Mouse (Mus musculus): ENCODE measurements around the gene Sgip1.

DNA sequence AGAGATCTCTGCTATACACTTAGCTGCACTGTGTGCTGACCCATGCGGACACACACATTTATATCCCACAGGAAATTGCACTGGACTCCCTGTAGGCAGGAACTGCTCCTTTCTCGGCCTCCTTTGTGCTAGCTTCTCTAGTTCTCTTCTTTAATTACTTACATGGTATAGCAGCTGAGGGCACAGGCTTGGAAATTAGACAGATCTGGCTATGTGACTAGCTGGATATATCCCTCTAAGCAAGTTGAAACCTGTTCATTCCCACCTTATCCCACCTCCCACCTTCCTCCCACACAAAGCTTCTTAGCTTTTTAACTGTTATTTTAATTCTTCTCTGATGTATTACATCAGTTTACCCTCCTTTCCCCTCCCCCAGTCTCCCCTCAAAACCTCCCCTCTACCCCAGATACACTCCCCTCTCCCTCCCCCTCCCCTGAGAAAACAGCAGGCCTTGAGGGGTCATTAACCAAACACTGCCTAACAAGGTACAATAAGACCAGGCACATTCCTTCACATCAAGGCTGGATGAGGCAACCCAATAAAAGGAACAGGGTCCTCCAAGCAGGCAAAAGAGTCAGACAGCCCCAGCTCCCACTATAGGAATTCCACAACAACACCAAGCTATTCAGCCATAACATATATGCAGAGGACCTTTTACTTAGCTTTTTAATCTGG, 34.6 kb downstream of the Sgip1 start:
- TF ChIP-seq POLR2A (IDR thresholded peaks at IDR 0.05; ENCODE audit: low read depth, low read length) = no peak
- no peak for TF ChIP-seq CTCF (IDR thresholded peaks at IDR 0.05; ENCODE audit: extremely low read depth, insufficient read length, insufficient replicate concordance, low read depth, low read length)

Data from small intestine, adult 2 months (tissue).